Mouse (Mus musculus): ENCODE results near the gene 1700003F12Rik.

GRCm38 (mm10) chr2:154581421-154581820 lies 34.5 kb downstream of the 1700003F12Rik start:
- TF ChIP-seq CTCF (IDR thresholded peaks at IDR 0.05; ENCODE audit: low read depth, low read length) (peak; percentile 24; the same call in 1 of the 2 replicates), POLR2A (IDR thresholded peaks at IDR 0.05; ENCODE audit: extremely low read depth, insufficient read depth, low read length) (no peak)
